Mouse (Mus musculus): Measurements from ENCODE around the gene Pgpep1. TPM values are rescaled to one million over a fixed set of nuclear protein-coding genes. Genes with fewer than 3 reads are reported as not detected.
A peak's percentile ranks its signal among the peaks of the same experiment; 100 is the strongest.

Gene Pgpep1
- polyA plus RNA-seq, 1 experiment = 21.1 TPM

- Histone ChIP-seq H3K4me1 (ENCODE audit: control insufficient read depth, insufficient read depth, low read length) (peaks cover 12% of the 10 kb centered on the region), H3K27ac (ENCODE audit: control insufficient read depth, insufficient read depth, low read depth, low read length, poor library complexity) (peak overlapping the region; percentile 89), H3K4me3 (replicated peaks; ENCODE audit: control insufficient read depth, low read depth, low read length) (peak overlapping the region; percentile 70)
- WGBS = 3% methylated on average over 9 of the region's 9 CpGs
- TF ChIP-seq CTCF (IDR thresholded peaks at IDR 0.05; ENCODE audit: control insufficient read depth, insufficient read depth, low read length) = no peak
- 0 out of 2 replicates have a peak, but pooled peaks have one; percentile 45 for TF ChIP-seq POLR2A (IDR thresholded peaks at IDR 0.05; ENCODE audit: borderline replicate concordance, control insufficient read depth, low read depth, low read length)
Observed at GRCm38 (mm10) chr8:70618888-70619334, 41.3 kb downstream of the Pgpep1 start.

GRCm38 (mm10) chr8:70617985-70618384 is 42.2 kb downstream of the Pgpep1 start:
- peak overlapping the region; percentile 71 for H3K4me3 ChIP-seq (replicated peaks; ENCODE audit: control insufficient read depth, low read depth, low read length)
- H3K27ac ChIP-seq (ENCODE audit: control insufficient read depth, insufficient read depth, low read depth, low read length, poor library complexity) = peak overlapping the region; percentile 86
- 21% methylated on average over 11 of the region's 11 CpGs for WGBS
- no peak for TF ChIP-seq POLR2A (IDR thresholded peaks at IDR 0.05; ENCODE audit: borderline replicate concordance, control insufficient read depth, low read depth, low read length)
- TF ChIP-seq CTCF (IDR thresholded peaks at IDR 0.05; ENCODE audit: control insufficient read depth, insufficient read depth, low read length) = no peak
- peaks cover 12% of the 10 kb centered on the region for H3K4me1 ChIP-seq (ENCODE audit: control insufficient read depth, insufficient read depth, low read length)

- WGBS = 22% methylated on average over 11 of the region's 11 CpGs
- peaks cover 12% of the 10 kb centered on the region for H3K4me1 ChIP-seq (ENCODE audit: control insufficient read depth, insufficient read depth, low read length)
- peak overlapping the region; percentile 67 for H3K27ac ChIP-seq (ENCODE audit: control insufficient read depth, insufficient read depth, low read depth, low read length, poor library complexity)
- TF ChIP-seq POLR2A (IDR thresholded peaks at IDR 0.05; ENCODE audit: borderline replicate concordance, control insufficient read depth, low read depth, low read length) = peak; percentile 43; the same call in 1 of the 2 replicates
- no peak for TF ChIP-seq CTCF (IDR thresholded peaks at IDR 0.05; ENCODE audit: control insufficient read depth, insufficient read depth, low read length)
- peak overlapping the region; percentile 71 for H3K4me3 ChIP-seq (replicated peaks; ENCODE audit: control insufficient read depth, low read depth, low read length)
Observed at GRCm38 (mm10) chr8:70616645-70617044, 43.5 kb downstream of the Pgpep1 start.

GRCm38 (mm10) chr8:70615894-70616293 is 44.3 kb downstream of the Pgpep1 start, which contains the start of gene Lrrc25:
Lrrc25 (plus strand) TSS chr8:70616155.
- H3K27ac ChIP-seq (ENCODE audit: control insufficient read depth, insufficient read depth, low read depth, low read length, poor library complexity) = peak within 1 kb of the TSS; percentile 67
- H3K4me3 ChIP-seq (replicated peaks; ENCODE audit: control insufficient read depth, low read depth, low read length) = peak within 1 kb of the TSS; percentile 71
- H3K4me1 ChIP-seq (ENCODE audit: control insufficient read depth, insufficient read depth, low read length) = peaks cover 12% of the 10 kb centered on the region
- TF ChIP-seq CTCF (IDR thresholded peaks at IDR 0.05; ENCODE audit: control insufficient read depth, insufficient read depth, low read length) (no peak), POLR2A (IDR thresholded peaks at IDR 0.05; ENCODE audit: borderline replicate concordance, control insufficient read depth, low read depth, low read length) (no peak)
- 6% methylated on average over 3 of the region's 3 CpGs for WGBS

- H3K4me1 ChIP-seq (ENCODE audit: control insufficient read depth, insufficient read depth, low read length) = peaks cover 13% of the 10 kb centered on the region
- no peak for TF ChIP-seq CTCF (IDR thresholded peaks at IDR 0.05; ENCODE audit: control insufficient read depth, insufficient read depth, low read length)
- TF ChIP-seq POLR2A (IDR thresholded peaks at IDR 0.05; ENCODE audit: borderline replicate concordance, control insufficient read depth, low read depth, low read length) = no peak
- 85% methylated on average over 8 of the region's 8 CpGs for WGBS
- no peak overlapping the region for H3K4me3 ChIP-seq (replicated peaks; ENCODE audit: control insufficient read depth, low read depth, low read length)
- H3K27ac ChIP-seq (ENCODE audit: control insufficient read depth, insufficient read depth, low read depth, low read length, poor library complexity) = no peak overlapping the region; the same call in 1 of the 2 replicates
Observed at GRCm38 (mm10) chr8:70615281-70615680, 44.9 kb downstream of the Pgpep1 start.

GRCm38 (mm10) chr8:70614469-70614868 is 45.7 kb downstream of the Pgpep1 start:
- H3K27ac ChIP-seq (ENCODE audit: control insufficient read depth, insufficient read depth, low read depth, low read length, poor library complexity) = no peak overlapping the region
- WGBS = 33% methylated on average over 5 of the region's 5 CpGs
- H3K4me3 ChIP-seq (replicated peaks; ENCODE audit: control insufficient read depth, low read depth, low read length) = no peak overlapping the region
- peaks cover 11% of the 10 kb centered on the region for H3K4me1 ChIP-seq (ENCODE audit: control insufficient read depth, insufficient read depth, low read length)
- TF ChIP-seq CTCF (IDR thresholded peaks at IDR 0.05; ENCODE audit: control insufficient read depth, insufficient read depth, low read length) (no peak), POLR2A (IDR thresholded peaks at IDR 0.05; ENCODE audit: borderline replicate concordance, control insufficient read depth, low read depth, low read length) (no peak)

GRCm38 (mm10) chr8:70613763-70614162 is 46.4 kb downstream of the Pgpep1 start:
- H3K4me3 ChIP-seq (replicated peaks; ENCODE audit: control insufficient read depth, low read depth, low read length) = no peak overlapping the region
- no peak for TF ChIP-seq CTCF (IDR thresholded peaks at IDR 0.05; ENCODE audit: control insufficient read depth, insufficient read depth, low read length)
- TF ChIP-seq POLR2A (IDR thresholded peaks at IDR 0.05; ENCODE audit: borderline replicate concordance, control insufficient read depth, low read depth, low read length) = no peak
- 20% methylated on average over 1 of the region's 1 CpGs for WGBS
- H3K4me1 ChIP-seq (ENCODE audit: control insufficient read depth, insufficient read depth, low read length) = peaks cover 11% of the 10 kb centered on the region
- no peak overlapping the region for H3K27ac ChIP-seq (ENCODE audit: control insufficient read depth, insufficient read depth, low read depth, low read length, poor library complexity)

DNA sequence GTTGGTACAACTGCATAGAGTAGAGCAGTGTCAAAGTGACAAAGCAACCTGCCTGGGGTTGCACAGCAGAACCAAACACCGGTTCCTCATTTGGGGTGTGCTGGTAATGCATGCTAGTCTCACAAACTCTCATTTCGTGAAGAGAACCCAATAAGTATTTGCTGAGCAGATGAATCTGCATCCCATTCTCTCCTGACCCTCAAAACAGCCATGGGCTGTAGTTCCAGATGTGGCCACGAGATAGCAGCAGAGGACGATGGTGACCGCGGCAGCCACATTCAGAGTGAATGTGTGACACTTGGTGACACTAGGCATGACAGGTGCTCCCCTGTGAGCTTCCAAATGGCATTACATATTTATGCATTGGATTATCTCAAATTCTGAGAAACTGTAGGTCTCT is 48.3 kb downstream of the Pgpep1 start:
- under 1% methylated on average over 6 of the region's 6 CpGs for WGBS
- H3K4me1 ChIP-seq (ENCODE audit: control insufficient read depth, insufficient read depth, low read length) = peaks cover 8% of the 10 kb centered on the region
- TF ChIP-seq POLR2A (IDR thresholded peaks at IDR 0.05; ENCODE audit: borderline replicate concordance, control insufficient read depth, low read depth, low read length) (no peak), CTCF (IDR thresholded peaks at IDR 0.05; ENCODE audit: control insufficient read depth, insufficient read depth, low read length) (peak; percentile 97)
- H3K4me3 ChIP-seq (replicated peaks; ENCODE audit: control insufficient read depth, low read depth, low read length) = peak overlapping the region; percentile 67
- H3K27ac ChIP-seq (ENCODE audit: control insufficient read depth, insufficient read depth, low read depth, low read length, poor library complexity) = peak overlapping the region; percentile 86

All from bone marrow, adult 2 months (tissue).